Mouse (Mus musculus): Measurements from ENCODE around the gene Ribc1. TPM values are rescaled to one million over a fixed set of nuclear protein-coding genes. Genes with fewer than 3 reads are reported as not detected.

Gene Ribc1
- total RNA-seq, 2 experiments from 2014 or later = 1.3 TPM; not detected in 1

GRCm38 (mm10) chrX:152001737-152002710 is 14.1 kb downstream of the Ribc1 start, which contains the start of gene Hsd17b10:
TSS of gene Hsd17b10 (plus strand) at chrX:152001845.
- H3K27ac ChIP-seq = peak within 1 kb of the TSS; percentile 64
- DNase-seq (ENCODE audit: extremely low spot score in 1 of 2, low spot score in 2 of 2) = peak; percentile 65 to 79
- intact Hi-C loops (cut with DNase I) = loop anchor here (5.0 kb wide), 2 partner anchors 145 to 480 kb away; partner anchors contain the start of gene Phf8
- no peak; the same call in 1 of the 2 replicates for TF ChIP-seq CTCF (IDR thresholded peaks at IDR 0.05)
- peak within 1 kb of the TSS; percentile 50 for H3K4me3 ChIP-seq

DNA sequence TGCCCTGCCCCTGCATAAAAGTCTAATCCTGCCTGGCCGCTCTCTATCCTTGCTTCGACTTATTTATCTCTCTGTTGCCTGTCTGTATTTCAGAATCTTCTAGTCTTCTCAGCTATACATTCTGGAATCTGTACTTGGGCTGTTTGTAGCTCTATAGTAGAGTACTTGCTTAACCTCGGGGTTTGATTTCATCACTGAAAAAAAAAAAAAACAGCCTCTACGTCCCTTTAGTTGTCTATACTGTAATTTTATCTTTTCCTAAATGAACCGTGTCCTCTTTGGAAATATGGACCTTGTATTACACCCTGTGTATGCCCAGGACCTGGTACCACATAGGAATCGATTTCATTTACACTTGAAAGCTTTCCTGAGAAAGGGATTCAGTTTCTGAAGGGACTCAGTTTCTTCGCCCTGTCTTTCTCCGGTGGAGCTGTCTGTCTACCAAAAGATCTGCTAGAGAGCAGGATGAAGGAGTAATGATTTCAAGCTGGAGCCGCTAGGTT is 14.9 kb downstream of the Ribc1 start:
- no peak for TF ChIP-seq CTCF (IDR thresholded peaks at IDR 0.05)
- peak overlapping the region; percentile 50 for H3K4me3 ChIP-seq
- no peak overlapping the region; the same call in 1 of the 2 replicates for H3K27ac ChIP-seq
- intact Hi-C loops (cut with DNase I) = loop anchor here (5.0 kb wide), 2 partner anchors 146 to 479 kb away; partner anchors contain the start of gene Phf8
- no peak for DNase-seq (ENCODE audit: extremely low spot score in 1 of 2, low spot score in 2 of 2)

DNA sequence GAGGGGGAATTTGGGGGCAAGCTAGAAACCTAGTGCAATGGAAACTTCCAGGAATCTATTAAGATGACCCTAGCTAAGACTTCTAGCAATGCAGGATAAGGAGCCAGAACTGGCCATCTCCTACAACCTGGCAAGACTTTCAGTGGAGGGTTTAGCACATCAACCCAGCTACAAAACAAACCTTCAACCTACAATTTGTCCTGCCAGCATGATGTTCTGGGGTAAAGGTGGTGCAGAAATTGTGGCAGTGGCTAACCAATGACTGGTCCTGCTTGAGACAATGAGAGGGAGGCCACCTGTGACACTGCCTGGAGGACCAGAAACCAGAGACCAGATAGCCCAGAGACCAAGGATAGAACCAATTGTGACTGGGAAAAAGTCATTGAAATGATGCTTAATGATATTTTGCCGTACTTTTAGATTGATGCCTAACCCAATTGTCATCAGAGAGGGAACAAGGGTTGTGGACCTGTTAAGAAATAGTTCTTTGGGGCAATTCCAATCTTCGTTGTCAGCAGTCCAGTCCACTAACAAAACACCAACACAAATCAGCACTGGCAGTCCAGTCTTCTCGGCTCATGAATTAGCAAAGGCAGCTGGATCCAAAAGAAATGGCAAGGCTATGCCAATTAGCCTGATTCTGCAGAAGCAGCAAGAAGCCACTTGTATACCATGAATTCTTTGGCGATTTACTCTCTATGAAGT is 16.9 kb downstream of the Ribc1 start:
- H3K4me3 ChIP-seq = no peak overlapping the region
- no peak for TF ChIP-seq CTCF (IDR thresholded peaks at IDR 0.05)
- intact Hi-C loops (cut with DNase I) = loop anchor here (5.0 kb wide), 1 partner anchor 52 kb away; no protein-coding TSS in a partner anchor
- no peak overlapping the region for H3K27ac ChIP-seq
- no peak for DNase-seq (ENCODE audit: extremely low spot score in 1 of 2, low spot score in 2 of 2)

Other genes starting within 250 kb of the Ribc1 start
- gene Huwe1, start 215.5 kb downstream of the Ribc1 start, total RNA-seq (2021) = 100 to 1,000 TPM; 278 to 297 TPM
- 10 to 100 TPM; 35.3 to 46.5 TPM for gene Hsd17b10, start 14.4 kb downstream of the Ribc1 start, total RNA-seq (2021)
- 10 to 100 TPM; 51.9 to 54.4 TPM for gene Smc1a, start 133 bp upstream of the Ribc1 start, total RNA-seq (2021)
- 100 to 1,000 TPM; 152 to 155 TPM for gene Iqsec2, start 128.0 kb upstream of the Ribc1 start, total RNA-seq (2021)
- 10 to 100 TPM; 52.9 to 64.1 TPM for gene Kdm5c, start 216.7 kb upstream of the Ribc1 start, total RNA-seq (2021)

Measured in left cerebral cortex, adult 2 months (tissue).